Mouse (Mus musculus) thymus, postnatal 25 days (tissue): Measurements from ENCODE around the gene 2010003K11Rik.

Experiments
- DNase-seq: peaks from one replicate; pipeline ENCODE4 v3.0.0; 2022

Gene 2010003K11Rik

DNA sequence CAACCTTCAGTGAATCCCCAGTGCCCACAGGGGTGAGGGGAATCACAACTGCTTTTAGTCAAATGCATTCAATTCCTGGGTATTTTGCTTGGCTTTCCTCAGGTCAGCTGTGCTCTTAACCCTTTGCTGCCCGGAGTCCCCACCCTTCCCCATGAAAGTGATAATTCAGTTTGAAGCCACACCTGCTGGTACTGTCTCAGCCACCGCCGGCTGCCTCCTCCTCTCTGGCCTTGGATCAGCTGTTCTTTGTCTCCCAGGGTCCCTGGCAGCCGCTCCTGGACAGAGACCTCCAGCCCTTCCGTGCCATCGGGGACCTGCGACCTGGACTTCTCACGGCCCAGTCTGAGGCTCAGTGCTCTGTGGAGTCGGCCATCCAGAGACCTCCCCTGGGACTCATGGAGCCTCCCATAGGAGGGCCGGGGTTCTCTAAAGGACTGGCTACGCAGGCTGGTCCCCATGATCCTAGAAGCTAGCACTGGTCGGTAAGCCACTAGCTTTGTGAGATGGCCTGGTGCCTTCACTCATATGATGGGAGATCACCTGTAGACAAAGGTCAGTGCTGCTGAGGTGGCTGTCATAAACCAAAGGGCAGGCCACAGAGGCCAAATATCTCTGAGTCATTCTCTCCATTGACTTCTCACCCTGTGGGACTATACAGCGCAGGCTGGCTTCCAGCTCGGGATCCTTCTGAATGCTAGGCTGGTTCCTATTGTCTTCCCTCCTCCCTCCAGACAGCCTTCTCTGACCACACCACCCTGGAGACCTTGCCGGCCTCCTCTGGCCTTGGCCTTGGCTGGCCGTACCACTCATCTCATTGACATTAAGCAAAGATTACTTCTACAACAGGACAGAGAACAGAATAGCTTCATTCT is at the start of gene 2010003K11Rik:
TSS of gene 2010003K11Rik (minus strand) at position 522 of the 872 bp plus-strand sequence.
- no peak for DNase-seq

DNA sequence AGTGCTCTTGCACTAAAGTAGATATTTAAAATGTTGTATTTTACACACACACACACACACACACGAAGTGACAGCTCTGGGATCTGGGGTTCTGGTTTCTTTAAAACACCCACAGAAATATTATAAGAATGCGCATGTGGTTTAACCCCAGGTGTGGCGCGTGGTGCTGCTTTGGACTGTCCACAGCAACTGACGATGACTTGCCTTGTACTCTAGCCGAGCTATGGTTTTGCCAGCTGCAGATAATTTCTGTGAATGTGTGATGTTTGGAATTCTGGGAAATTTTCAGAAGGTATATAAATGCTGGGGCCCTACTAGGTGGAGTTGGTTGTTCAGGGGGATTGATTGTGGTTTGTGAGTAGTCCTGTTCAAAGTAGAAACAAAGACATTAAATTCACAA is 49.4 kb upstream of the 2010003K11Rik start:
- DNase-seq: no peak

DNA sequence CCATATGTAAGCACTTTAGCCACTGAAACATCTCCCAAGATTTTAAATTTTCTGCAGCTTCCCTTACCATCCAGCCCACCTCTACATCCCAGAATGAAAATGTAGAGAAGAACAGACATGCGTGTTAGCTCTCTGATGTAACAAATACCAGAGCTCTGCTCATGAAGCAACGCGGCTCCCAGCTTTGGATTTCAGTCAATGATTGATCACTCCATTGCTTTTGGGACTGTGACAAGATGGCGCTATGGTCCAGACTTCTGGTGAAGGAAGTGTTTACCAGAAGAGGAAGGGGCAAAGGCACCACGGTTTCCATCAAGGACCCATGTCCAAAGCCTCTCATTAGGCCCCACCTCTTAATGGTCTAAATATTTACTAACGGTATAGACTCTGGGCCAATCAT is 47.5 kb upstream of the 2010003K11Rik start:
- DNase-seq: no peak

DNA sequence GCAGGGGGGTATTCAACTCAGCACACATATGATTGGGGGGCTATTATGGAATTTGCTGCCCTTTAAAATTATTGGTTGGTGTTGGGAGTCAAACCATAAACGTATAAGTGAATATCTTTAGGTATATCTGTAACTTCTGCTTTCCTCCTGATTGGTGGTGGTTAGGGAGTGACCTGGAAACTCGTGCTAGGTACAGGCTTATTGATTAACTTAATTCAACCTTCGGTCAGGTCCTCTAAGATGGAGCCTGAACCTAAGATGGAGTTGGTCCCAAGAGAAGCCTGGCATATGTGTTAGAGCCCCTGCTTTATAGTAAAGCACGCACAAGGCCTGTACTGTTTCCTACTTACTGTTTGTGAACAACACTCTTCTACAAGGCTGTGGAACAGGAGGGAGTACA is 46.7 kb upstream of the 2010003K11Rik start:
- no peak for DNase-seq

DNA sequence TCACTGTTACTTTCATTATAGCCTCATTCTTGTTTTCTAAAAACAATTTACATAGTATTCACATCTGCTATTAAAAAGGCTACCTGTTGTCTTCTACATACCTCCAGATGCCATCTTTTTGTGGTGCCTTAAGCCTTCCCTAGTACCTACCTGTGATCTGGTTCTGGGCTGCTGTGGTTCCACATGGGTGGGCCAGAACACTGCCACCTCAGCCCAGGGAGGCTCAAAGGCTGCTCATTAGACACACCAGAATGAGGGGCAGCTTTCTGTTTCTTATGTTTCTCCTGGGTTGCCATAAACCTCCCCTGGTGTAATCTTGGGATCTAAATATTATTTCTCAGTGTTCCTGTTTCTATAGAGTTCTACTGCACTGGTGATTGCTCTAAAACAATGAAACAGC is 43.7 kb upstream of the 2010003K11Rik start:
- no peak for DNase-seq

DNA sequence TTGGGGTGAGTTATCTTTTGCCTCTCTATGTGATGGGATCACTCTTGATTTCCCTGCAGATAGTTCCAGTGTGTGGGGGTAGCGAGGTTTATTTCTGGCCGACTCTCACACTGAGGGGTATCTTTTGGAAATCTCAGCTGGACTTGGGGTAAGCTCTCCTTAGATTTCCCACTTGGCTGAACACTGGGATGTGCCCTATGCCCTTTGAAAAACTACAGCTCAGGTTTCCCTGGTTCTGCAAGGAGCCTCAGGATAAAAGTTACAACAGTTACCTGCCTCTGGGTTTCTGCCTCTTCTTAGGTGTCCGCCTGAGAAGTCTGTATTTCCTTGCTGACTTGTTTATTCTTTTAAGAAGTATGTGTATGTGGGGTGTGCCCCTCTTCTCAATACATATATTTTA is 42.6 kb upstream of the 2010003K11Rik start:
- no peak for DNase-seq

DNA sequence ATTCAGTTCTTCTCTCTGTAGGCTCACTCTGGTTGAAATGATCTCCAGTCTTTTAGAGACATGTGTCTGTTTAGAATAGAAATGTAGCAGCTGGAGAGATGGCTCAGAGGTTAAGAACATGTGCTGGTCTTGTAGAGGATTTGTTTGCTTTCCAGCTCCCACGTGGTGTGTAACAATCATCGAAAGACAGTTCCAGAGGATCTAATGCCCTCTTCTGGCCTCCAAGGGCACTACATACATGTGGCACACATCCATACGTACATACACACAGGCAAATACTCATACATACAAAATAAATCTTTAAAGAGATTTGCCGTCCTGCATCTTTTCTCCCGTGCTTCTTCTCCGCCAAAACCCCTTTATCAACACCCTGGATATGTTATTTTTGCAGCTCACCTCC is 41.9 kb upstream of the 2010003K11Rik start:
- DNase-seq: no peak

DNA sequence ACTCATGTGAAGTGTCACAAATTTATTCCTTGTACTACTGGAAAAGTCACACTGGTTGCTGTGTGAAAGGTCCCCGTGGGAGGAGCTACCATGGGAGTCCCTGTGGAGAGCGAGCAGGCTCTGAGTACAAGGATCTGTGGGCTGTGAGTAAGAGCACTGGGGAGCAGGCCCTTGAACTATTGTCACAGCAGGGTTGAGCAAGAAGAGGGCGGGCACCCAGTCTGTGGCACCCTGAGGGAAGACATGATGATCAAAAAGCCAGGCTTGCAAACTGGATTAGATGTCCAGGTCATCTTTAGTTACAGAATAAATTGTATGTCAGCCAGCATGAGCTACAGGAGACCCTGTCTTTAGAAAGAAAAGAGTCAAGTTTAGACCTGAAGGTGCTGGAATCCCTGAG is 38.2 kb upstream of the 2010003K11Rik start:
- no peak for DNase-seq

DNA sequence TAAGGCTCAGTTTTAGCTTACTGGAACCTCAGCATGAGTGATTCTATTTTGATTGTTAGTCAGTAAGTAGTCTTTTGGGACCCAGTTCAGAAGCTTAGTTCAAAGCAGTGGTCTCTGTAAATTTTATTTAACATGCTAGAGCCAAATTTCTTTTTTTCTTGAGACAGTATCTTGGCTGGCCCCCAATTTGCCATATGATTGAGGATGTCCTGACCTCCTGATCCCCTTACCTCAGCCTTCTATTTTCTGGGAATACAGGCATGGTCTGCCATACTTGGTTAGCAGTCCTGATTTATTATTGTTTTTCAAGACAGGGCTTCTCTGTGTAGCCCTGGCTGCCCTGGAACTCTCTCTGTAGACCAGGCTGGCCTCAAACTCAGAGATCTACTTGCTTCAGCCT is 37.5 kb upstream of the 2010003K11Rik start:
- no peak for DNase-seq

DNA sequence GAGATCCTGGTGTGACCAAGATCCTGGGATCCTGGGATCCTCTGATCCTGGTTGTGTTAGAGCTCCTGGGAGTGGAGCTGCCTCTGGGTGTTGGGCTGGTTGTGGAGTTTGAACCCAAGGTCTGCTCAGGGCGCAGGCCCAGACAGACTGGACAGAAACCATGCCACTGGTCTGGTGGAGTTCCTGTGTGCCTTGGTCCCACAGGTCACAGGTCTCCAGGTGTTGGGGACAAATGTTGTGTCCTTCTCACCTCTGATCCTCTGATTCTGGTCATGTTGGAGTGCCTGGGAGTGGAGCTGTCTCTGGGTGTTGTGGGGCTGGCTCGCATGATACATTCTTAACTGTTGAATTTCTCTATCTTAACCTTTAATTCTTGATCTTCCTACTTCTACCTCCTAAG is 36.3 kb upstream of the 2010003K11Rik start:
- DNase-seq: no peak

DNA sequence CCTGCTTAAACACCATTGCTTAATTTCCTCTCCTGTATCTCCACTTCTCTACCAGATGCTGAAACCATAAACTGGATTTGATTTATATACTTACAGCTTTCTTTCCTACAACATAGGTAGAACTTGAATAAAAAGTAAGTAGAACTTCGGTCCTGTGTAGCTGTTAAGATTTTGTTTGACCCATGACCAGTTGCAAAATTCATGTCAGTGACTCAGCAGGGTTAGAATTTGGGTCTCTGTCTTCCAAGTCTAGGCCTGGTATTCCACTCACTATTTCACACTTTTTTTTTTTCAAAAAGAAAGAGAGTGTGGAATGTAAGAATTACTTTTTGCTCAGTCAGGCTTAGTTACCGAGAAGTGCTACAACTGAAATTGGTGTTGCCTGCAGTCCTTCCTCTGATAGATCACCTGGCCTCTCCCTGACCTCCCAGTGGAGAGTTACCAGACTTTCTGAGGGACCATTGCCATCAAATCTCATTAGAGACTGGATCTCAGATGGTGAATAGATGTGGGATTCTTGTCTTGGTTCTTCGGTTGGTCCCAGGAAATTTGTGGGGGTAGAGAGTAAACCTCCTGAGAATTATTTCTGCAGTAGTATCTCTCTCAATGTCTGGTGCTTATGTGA is 23.2 kb upstream of the 2010003K11Rik start:
- no peak for DNase-seq

DNA sequence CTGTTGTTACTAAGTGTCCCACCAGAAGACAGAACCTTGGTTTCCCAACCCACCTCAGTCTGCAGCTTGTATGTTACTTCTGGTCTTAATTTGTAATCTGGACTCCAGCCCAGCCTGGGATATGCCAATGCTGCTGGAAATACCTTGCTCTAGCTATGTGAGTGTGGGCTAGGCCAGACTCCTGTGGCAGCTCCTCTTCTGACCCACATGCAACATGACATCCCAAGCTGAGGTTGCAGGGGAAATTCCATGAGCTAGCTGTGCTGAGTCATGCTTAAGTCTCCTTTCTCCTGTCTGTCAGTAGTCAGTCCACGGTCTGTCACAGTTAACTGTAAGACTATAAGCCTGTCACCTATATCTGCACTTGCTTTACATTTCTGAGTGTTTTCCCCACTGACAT is 19.1 kb upstream of the 2010003K11Rik start:
- no peak for DNase-seq

DNA sequence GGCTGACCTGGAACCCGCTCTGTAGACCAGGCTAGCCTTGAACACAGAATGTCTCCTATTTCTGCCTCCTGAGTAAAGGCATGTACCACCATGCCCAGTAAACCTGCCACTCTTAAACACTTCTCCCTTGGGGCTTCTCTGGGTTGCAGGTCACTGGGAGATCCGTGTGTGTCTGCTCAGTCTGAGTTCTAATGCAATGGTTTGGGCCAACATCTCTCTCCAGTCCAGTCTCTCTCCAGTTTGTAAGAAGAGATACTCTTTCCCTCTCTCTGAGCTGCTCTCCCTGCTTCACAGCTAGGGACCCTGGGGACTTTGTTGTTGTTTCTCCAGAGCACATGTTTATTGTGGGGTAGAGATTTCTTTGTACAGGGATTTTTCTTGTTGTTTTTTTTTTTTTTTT is 17.9 kb upstream of the 2010003K11Rik start:
- DNase-seq: no peak

DNA sequence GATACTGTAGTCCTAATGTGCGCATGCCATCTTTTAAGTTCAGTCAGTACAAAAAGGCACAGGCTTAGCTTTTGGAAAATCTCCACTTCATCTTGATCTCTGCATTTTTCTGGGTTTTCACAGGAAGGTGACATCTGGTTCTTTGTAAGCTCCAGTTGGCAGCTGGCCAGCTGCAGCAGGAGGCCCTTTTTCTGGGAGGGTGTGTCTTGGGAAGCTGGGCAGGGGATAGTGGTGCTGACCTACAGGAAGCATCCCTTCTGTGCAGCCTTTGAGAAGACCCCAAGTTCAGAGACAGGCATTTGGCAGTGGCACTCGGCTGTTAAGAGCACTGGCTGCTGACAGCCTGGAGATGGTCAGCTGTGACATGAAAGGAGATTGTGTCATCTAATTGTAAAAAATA is 17.4 kb upstream of the 2010003K11Rik start:
- DNase-seq: no peak

DNA sequence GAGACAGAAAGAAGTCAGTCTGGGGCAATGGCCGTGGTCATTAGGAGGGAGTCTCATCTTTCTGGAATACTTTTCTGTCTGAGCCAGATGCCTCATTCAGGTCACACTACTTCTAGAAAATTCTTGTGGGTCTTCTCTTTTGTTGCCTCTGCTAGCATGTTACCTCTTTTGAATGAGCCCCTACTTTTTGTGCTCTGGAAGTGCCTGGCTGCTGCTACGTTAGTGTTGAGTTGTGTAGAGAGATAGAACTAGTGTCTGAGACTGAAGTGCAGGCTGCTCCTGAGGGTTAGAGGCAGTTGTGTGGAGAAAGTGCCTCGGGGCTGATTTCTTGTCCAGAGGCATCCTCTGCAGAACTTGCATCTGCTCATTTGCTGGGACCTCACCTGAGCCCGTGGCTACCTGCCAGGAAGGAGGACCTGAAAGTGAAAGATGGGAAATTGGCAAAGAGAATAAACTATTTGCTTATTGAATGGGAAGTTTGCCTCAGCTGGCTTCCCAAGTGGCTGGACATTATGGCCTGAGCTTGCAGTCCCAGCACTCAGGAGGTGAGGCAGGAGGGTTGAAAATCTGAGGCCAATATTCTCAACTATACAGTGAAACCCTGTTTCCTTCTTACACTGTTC is 15.0 kb upstream of the 2010003K11Rik start:
- no peak for DNase-seq

DNA sequence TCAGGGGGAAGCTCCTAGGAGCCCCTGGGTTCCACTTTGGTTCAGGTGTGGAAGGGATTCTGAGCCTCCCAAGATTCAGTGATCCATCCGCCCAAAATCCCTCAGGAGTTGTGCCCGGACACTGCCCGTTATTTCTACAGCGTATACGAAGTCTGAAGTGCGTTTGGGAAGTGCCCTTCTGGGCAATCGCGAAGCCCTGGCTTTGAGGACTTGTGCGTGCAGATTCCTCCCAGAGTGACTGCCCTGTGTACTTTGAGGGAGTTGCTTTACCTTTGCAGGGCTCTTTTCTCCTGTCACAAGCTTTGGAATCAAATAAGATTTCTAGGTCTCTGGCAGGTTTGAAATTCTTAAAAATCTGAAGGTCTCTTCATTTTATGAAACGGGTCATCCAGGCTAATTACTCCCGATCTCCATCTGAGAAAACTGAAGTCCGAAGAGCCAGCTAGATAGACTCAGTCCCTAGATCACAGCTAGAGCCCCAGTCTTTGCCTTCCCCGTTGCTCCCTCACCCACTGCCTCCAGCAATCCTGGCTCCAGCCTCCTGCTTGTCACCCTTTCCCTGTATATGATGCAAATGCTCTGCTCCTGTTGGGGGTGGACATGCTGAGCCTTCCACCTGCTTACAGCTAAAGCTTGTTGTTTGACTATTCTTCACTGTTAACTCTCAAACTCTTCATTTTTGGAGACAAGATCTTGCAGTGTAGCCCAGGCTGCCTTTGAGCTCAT is 12.9 kb upstream of the 2010003K11Rik start:
- DNase-seq: no peak

DNA sequence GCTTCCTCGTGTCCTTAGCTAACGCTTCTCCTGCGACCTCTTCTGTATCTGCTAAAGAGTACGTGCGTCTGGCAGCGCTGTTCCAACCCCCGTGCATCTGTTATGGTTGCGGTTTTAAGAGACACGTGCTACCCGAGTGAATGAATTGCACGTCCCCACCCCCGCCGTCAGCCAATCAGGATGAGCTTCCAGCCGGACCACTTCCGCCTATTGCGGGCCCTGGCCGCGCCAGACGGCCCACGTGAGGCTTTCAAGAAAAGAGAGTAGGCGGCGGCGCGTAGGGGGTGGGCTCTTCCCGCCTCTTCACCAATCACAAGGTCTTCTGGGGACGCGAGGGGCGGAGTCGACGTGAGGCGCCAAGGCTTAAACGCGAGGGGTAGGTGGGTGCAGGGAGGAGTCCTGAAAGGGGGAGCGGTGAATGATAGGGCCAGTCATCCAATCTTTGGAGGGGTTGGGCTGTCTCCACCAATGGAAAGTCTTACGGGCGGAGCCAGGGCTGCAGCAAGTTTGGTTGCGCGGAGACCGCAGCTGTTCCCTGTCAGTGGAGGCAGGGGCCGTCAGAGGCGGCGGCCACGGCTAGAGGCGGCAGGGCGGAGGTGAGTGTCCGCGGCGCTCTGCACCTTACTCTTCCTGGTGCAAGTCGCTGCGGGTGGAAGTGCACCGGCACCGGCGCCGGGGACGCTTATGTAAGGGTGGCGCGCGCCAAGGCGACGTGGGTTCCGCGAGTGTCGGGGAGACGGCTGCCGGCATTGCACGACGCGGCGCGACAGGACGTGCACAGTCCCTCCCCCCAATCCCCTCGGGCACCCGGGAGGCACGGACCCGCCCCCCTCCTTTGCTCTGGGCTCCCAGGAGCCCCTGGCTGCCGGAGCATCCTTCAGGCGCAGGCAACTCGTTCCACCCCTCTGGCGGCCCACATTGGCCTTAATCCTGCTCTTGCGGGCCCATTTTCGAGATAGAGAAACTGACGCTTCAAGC is 11.9 kb upstream of the 2010003K11Rik start, which contains the start of gene Pcx:
TSS of gene Pcx (plus strand) at position 487 of the 978 bp plus-strand sequence.
- DNase-seq: peak; percentile 98

DNA sequence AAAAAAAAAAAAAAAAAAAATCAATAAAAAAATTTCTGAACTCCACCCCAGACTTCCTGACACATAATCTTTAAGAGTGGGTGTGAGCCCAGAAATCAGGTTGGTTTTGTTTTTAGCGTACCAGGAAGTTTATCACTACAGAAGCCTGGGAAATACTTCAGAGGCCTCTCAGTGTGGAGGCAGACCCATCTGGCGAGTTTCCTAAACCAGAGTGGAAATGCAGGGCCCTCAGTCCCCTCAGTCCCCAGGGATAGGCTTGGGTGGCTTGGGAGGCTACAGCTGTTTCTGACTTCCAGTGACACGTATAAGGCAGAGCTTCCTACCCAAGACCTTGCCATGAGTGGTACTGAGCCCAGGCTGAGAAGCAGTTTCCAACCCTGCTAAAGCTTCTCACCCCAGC is 9.4 kb upstream of the 2010003K11Rik start:
- no peak for DNase-seq

DNA sequence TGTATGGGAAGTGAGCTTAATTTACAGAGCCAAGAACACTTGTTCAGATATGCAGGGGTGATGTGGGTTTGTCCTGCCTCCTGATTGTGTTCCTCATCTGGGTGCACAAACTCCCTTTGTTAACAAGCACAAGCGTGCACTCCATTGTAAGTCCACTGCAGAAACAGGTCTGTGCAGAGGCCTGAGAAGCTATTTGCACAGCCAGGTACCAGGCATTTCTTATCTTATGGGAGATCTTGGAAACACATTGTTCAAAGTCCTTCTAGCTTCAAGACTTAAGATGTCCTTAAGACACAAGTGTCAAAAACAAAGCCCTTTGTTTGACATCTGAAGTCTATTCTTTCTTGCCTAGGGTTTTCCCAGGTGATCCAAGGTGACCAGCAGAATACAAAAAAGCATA is 6.4 kb upstream of the 2010003K11Rik start:
- DNase-seq: no peak

DNA sequence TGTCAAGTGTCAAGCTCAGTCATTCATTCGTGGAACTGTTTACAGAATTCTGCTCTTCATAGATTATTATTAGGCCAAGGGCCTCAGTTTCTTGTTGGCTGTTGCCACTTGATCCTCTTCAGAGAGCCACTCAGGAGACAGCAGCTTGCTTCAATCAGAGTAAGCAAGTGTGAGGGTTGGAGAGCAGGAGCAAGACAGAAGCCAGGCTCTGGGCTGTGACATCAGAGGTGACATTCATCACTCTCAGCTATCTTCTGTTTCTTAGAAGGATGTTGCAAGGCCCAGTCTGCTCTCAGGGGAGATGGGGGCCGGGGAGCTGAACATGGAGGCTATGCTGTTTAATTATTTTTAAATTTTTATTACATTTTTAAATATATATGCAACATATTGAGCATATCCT is 4.3 kb upstream of the 2010003K11Rik start:
- no peak for DNase-seq

DNA sequence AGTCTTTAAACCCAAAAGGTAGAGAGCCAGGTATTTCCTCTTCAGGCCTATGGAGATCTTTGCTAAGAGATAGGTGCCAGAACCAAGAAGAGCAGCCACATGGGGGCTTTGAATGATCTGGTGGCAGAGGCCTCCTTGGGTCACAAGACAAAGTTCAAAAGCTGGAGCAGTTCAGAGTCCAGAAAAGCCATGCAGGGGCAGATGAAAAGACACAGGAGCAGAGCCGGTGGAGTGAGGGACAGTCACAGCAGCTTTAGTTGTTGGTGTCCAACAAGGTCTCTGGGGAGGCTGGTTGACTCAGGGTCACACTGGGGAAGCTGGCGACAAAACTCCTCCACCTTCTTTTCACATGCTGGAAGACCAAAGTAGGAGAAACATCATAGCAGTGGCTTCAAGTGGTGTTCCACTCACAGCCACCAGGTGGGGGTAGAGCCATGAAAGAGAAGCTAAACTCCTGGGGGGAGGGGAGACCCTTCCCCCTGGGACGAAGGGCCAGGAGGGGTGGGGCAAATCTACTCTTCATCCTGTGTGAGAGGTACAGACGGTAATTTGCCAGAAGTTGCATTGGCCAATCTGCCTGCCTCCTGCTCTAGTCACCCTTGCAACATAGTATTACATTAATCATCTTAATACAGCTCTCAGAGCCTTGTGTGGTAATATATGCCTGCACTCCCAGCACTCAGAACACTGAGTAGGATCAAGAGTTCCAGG is 965 bp downstream of the 2010003K11Rik start:
- DNase-seq: peak; percentile 59
